Mouse (Mus musculus) stomach, postnatal 0 days (tissue): ENCODE measurements at regions not wholly inside any gene's neighbourhood (a gene's known extent, or its start where the extent isn't known, plus 50 kb on each side); places are given as distances from the start of the nearest gene placed in this dataset.
A peak's percentile ranks its signal among the peaks of the same experiment; 100 is the strongest.

ENCODE experiments used
- ATAC-seq: fragments of 200-750 bp; cut with Nextera tagmentation; 2 replicates; pipeline ENCODE4 v1.8.0; 2017; ENCODE audit not compliant: low FRiP score, low TSS enrichment
- DNase-seq: peaks from one replicate; pipeline ENCODE4 v3.0.0-alpha.2; 2016; ENCODE audit warnings: low spot score
- H3K27ac ChIP-seq: fragments of 300-500 bp; sonication (generic); replicated peaks from 2 replicates; pipeline ENCODE4 v1.5.1; 2014; ENCODE audit warnings: mild to moderate bottlenecking, control low read depth
- H3K27me3 ChIP-seq: fragments of 300-500 bp; sonication (generic); 2 replicates; pipeline ENCODE4 v1.6.1; 2014; ENCODE audit warnings: low read length; ENCODE audit not compliant: control insufficient read depth, insufficient read depth
- H3K36me3 ChIP-seq: fragments of 300-500 bp; sonication (generic); 2 replicates; pipeline ENCODE4 v1.6.1; 2014; ENCODE audit warnings: low read length, mixed read lengths; ENCODE audit not compliant: control insufficient read depth, insufficient read depth
- H3K4me1 ChIP-seq: fragments of 300-500 bp; sonication (generic); replicated peaks from 2 replicates; pipeline ENCODE4 v1.6.1; 2014; ENCODE audit warnings: antibody characterized with exemption; ENCODE audit not compliant: control insufficient read depth, insufficient read depth
- H3K4me2 ChIP-seq: fragments of 300-500 bp; sonication (generic); replicated peaks from 2 replicates; pipeline ENCODE4 v1.6.1; 2014; ENCODE audit warnings: low read depth, mild to moderate bottlenecking, control low read depth, moderate library complexity
- H3K4me3 ChIP-seq: fragments of 300-500 bp; sonication (generic); 2 replicates; pipeline ENCODE4 v1.5.1; 2014; ENCODE audit warnings: low read depth, low read length, control low read depth
- H3K9ac ChIP-seq: fragments of 300-500 bp; sonication (generic); 2 replicates; pipeline ENCODE4 v1.6.1; 2014; ENCODE audit warnings: mild to moderate bottlenecking, low read length, control low read depth, mixed read lengths
- H3K9me3 ChIP-seq: fragments of 300-500 bp; sonication (generic); 2 replicates; pipeline ENCODE4 v1.6.1; 2016; ENCODE audit warnings: low read length; ENCODE audit not compliant: control insufficient read depth
- CTCF ChIP-seq: IDR thresholded peaks from 2 replicates; pipeline ENCODE4 v1.5.1; 2016; ENCODE audit warnings: antibody characterized with exemption, low read depth, mild to moderate bottlenecking, moderate library complexity
- EP300 ChIP-seq: optimal IDR thresholded peaks from 2 replicates; pipeline ENCODE3; 2016; ENCODE audit warnings: antibody characterized with exemption
- WGBS: fragments of 180-500 bp; shearing (Covaris S2); extraction: QIAGEN DNeasy Blood & Tissue Kit; methylation state at CpG from one replicate; pipeline ENCODE4 v1.1.7; 2014; 5-methylcytosine and 5-hydroxymethylcytosine counted together

DNA sequence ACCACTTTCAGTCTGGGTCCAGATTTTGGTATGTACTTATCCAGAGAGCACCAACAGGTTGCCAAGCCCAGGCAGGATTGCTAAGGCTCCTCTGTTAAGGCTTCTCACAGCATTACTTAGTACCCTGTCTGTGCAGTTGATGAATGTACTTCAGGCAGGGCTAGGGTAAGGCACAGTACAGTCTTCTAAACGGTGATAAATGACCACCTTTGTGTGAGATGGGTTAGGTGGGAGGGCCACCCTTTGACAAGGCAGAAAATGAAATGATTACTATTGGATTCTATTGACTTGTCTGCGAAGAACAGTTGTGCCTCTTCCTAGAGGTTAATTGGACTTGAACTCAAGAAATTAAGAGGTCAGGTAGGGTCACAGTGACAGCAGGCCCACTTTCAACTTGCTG is 594.4 kb upstream of the Itga1 start:
- Histone ChIP-seq H3K9me3 (no peaks in the 10 kb centered on the region), H3K27ac (no peak overlapping the region), H3K4me3 (no peak overlapping the region), H3K9ac (no peak overlapping the region), H3K4me1 (no peaks in the 10 kb centered on the region), H3K27me3 (no peaks in the 10 kb centered on the region), H3K4me2 (no peak overlapping the region), H3K36me3 (no peaks in the 10 kb centered on the region)
- DNase-seq (no peak), ATAC-seq (no peak)
- 37% methylated on average over 2 of the region's 2 CpGs for WGBS
- TF ChIP-seq EP300 (no peak), CTCF (no peak)

DNA sequence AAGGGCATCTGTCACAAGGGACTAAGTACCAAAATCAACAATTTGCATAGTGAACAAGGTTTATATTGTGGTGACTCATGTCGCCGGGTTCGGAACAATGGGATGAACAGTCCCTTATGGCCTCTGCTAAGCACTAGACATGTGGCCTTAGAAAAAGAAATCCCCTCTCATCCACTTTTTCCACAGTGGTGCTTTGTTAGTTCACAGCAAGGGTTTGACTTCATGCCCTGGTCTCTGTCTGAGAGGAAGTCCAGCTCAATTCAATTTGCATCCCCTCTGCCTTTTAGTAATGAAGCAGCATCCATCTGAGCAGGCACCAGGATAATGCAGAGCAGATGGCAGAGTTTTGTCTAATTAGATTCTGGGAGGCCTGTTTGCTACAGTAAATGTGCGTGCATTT is 585.7 kb upstream of the Itga1 start:
- TF ChIP-seq EP300 (no peak), CTCF (no peak)
- 67% methylated on average over 4 of the region's 4 CpGs for whole genome bisulfite sequencing

GRCm38 (mm10) chr13:115679591-115679990 is 577.8 kb upstream of the Itga1 start:
- H3K9ac ChIP-seq, result no peak overlapping the region
- no peak overlapping the region for H3K27ac ChIP-seq
- H3K9me3 ChIP-seq, result no peaks in the 10 kb centered on the region
- no peaks in the 10 kb centered on the region for H3K36me3 ChIP-seq
- 26% methylated on average over 6 of the region's 6 CpGs for WGBS
- no peaks in the 10 kb centered on the region for H3K27me3 ChIP-seq
- DNase-seq, result peak; percentile 14
- H3K4me1 ChIP-seq, result no peaks in the 10 kb centered on the region
- TF ChIP-seq CTCF (peak; percentile 75), EP300 (no peak)
- no peak for ATAC-seq
- no peak overlapping the region for H3K4me3 ChIP-seq
- H3K4me2 ChIP-seq, result no peak overlapping the region

More for the DNA sequence above, 585.7 kb upstream of the Itga1 start:
- Histone ChIP-seq H3K4me3 (no peak overlapping the region), H3K9me3 (no peaks in the 10 kb centered on the region), H3K36me3 (no peaks in the 10 kb centered on the region), H3K9ac (no peak overlapping the region), H3K27ac (no peak overlapping the region), H3K4me1 (no peaks in the 10 kb centered on the region), H3K27me3 (no peaks in the 10 kb centered on the region), H3K4me2 (no peak overlapping the region)
- ATAC-seq (no peak), DNase-seq (no peak)

DNA sequence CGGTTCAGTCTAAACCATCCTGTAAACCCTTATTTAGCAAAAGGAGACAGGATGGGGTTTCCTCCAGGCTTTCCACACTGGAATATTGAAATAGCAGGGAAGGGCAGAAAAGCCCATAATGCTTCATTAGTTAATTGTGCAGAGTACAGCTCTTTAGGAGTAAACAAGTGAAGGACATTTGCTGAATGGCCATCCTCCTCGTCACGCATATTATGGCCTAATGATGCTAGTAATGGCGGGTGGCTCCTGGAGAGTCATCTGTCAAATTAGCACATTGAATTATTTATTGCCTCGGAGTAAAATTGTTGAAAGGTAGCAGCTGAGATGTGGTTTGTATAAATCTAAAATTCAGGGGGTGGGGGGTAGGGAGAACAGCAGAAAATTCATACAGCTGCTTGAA is 575.1 kb upstream of the Itga1 start:
- Histone ChIP-seq H3K4me3 (no peak overlapping the region), H3K4me1 (no peaks in the 10 kb centered on the region), H3K27ac (no peak overlapping the region), H3K36me3 (no peaks in the 10 kb centered on the region), H3K4me2 (no peak overlapping the region), H3K9ac (no peak overlapping the region), H3K9me3 (no peaks in the 10 kb centered on the region), H3K27me3 (no peaks in the 10 kb centered on the region)
- no peak for ATAC-seq
- DNase-seq, result no peak
- WGBS, result 72% methylated on average over 5 of the region's 5 CpGs
- no peak for TF ChIP-seq CTCF
- no peak for TF ChIP-seq EP300

- Histone ChIP-seq H3K4me3 (no peak overlapping the region), H3K9me3 (no peaks in the 10 kb centered on the region), H3K27ac (no peak overlapping the region), H3K4me1 (no peaks in the 10 kb centered on the region), H3K27me3 (no peaks in the 10 kb centered on the region), H3K9ac (no peak overlapping the region), H3K36me3 (no peaks in the 10 kb centered on the region), H3K4me2 (no peak overlapping the region)
- 25% methylated on average over 5 of the region's 5 CpGs for WGBS
- DNase-seq, result no peak
- TF ChIP-seq CTCF, result no peak
- no peak for TF ChIP-seq EP300
- ATAC-seq, result no peak
Observed at GRCm38 (mm10) chr13:115673729-115674128, 572.0 kb upstream of the Itga1 start.

GRCm38 (mm10) chr13:115671685-115672084 is 569.9 kb upstream of the Itga1 start:
- H3K27me3 ChIP-seq, result no peaks in the 10 kb centered on the region
- H3K27ac ChIP-seq, result no peak overlapping the region
- DNase-seq (no peak), ATAC-seq (peak; percentile 77)
- no peaks in the 10 kb centered on the region for H3K4me1 ChIP-seq
- no peak overlapping the region for H3K9ac ChIP-seq
- 75% methylated on average over 7 of the region's 7 CpGs for WGBS
- H3K9me3 ChIP-seq, result no peaks in the 10 kb centered on the region
- H3K4me2 ChIP-seq, result no peak overlapping the region
- no peak overlapping the region for H3K4me3 ChIP-seq
- TF ChIP-seq EP300 (no peak), CTCF (no peak)
- no peaks in the 10 kb centered on the region for H3K36me3 ChIP-seq

GRCm38 (mm10) chr13:115669516-115669915 is 567.8 kb upstream of the Itga1 start:
- no peak for ATAC-seq
- Histone ChIP-seq H3K36me3 (no peaks in the 10 kb centered on the region), H3K4me2 (no peak overlapping the region), H3K4me1 (no peaks in the 10 kb centered on the region), H3K9ac (no peak overlapping the region), H3K4me3 (no peak overlapping the region), H3K27me3 (no peaks in the 10 kb centered on the region), H3K9me3 (no peaks in the 10 kb centered on the region), H3K27ac (no peak overlapping the region)
- 44% methylated on average over 3 of the region's 3 CpGs for WGBS
- TF ChIP-seq EP300, result no peak
- no peak for TF ChIP-seq CTCF
- DNase-seq, result no peak
